Mouse (Mus musculus): ENCODE data around the gene Adgrg1. TPM values are rescaled to one million over a fixed set of nuclear protein-coding genes. Genes with fewer than 3 reads are reported as not detected.

The Adgrg1 gene
- total RNA-seq, 2 experiments from 2014 or later, result 24.1 to 43.3 TPM

- no peak for DNase-seq (ENCODE audit: low spot score in 2 of 2)
Measured at GRCm38 (mm10) chr8:94973786-94974185, 765 bp upstream of the Adgrg1 start.

GRCm38 (mm10) chr8:94976651-94977417 is 2.3 kb downstream of the Adgrg1 start:
- DNase-seq (ENCODE audit: low spot score in 2 of 2), result no peak

- no peak for DNase-seq (ENCODE audit: low spot score in 2 of 2)
Measured at GRCm38 (mm10) chr8:94978131-94978530, 3.6 kb downstream of the Adgrg1 start.

- no peak for DNase-seq (ENCODE audit: low spot score in 2 of 2)
Measured at GRCm38 (mm10) chr8:94978593-94979319, 4.2 kb downstream of the Adgrg1 start.

- no peak for DNase-seq (ENCODE audit: low spot score in 2 of 2)
Measured at GRCm38 (mm10) chr8:94980176-94980575, 5.6 kb downstream of the Adgrg1 start.

GRCm38 (mm10) chr8:94980976-94981375 is 6.4 kb downstream of the Adgrg1 start:
- no peak for DNase-seq (ENCODE audit: low spot score in 2 of 2)

DNA sequence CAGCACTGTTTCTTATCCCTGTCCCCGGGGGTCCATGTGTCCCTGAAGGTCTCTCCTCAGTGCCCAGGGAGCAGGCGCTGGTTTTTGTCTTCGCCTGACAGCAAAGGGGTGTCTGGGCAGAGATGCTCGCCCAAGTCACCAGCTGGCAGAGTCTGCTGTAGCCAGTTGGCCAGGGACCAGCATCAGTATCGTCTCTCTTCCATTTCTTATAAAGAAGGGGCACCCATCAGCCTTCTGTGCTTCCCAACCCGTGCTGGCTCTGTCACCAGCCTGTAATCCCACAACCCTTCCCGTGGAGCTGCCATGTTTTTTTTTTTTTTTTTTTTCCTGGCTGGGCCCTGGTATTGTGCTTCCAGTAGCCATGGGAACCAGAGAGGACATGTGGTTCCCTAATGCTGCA is 7.3 kb downstream of the Adgrg1 start:
- DNase-seq (ENCODE audit: low spot score in 2 of 2), result no peak

DNA sequence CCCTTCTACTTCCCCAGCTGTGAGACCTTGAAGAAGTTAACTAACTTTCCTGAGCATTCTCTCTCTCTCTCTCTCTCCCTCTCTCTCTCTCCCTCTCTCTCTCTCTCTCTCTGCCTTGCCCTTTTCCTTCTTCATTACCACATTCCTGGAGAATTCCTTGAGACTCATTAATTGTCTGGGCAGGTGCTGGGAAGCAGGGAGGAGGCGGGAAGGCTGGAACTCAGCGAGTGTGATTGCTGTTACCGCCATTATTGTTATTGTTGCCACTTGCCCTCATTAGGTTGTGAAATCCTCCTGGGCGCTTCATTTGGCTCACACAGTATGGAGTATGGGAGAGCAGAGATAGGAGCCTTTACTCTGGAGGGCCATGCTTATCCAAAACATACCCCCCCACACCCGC is 8.6 kb downstream of the Adgrg1 start:
- no peak for DNase-seq (ENCODE audit: low spot score in 2 of 2)

GRCm38 (mm10) chr8:94983881-94984516 is 9.4 kb downstream of the Adgrg1 start:
- DNase-seq (ENCODE audit: low spot score in 2 of 2), result no peak

DNA sequence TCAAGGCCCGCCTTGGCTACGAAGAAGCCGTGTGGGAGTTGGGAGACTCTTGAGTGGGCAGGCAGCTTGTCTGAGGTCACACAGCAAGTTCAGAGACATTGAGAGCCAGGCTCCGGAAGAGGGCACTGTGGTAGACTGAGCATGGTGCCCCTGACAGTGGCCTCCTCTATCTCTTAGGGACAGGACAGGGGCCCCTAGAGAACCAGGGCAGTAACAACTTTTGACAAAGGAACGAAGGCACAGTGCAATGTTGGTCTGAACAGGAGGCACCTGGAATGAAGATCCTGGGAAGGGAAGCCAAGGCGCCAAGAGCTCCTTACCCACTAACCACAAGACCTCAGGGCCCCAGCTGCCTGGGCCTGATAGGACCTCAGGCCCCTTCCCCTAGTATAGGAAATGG is 10.5 kb downstream of the Adgrg1 start:
- no peak for DNase-seq (ENCODE audit: low spot score in 2 of 2)

GRCm38 (mm10) chr8:94986676-94987075 is 12.1 kb downstream of the Adgrg1 start:
- no peak for DNase-seq (ENCODE audit: low spot score in 2 of 2)

- DNase-seq (ENCODE audit: low spot score in 2 of 2), result no peak
Measured at GRCm38 (mm10) chr8:94987553-94987952, 13.0 kb downstream of the Adgrg1 start.

DNA sequence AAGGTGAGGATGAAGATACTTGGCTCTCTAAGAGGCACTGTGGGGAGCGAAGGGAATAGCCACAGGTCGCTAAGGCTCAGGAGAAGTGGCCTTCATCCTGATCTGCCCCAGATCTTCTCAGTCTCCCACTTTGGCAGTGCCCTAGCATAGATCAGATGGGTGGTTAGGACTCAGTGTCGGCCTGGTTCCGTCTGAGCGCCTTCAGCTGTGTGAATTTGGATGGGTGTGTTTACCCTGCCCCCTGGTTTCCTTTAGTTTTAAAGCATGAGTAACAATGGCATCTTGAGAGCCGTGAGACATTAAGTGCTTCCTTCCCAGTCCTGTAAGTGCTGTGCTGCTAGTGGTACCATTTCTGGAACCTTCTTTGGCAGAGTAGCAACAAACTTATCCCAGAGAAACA is 14.1 kb downstream of the Adgrg1 start:
- DNase-seq (ENCODE audit: low spot score in 2 of 2), result no peak

- DNase-seq (ENCODE audit: low spot score in 2 of 2), result no peak
Measured at GRCm38 (mm10) chr8:94989711-94990110, 15.2 kb downstream of the Adgrg1 start.

DNA sequence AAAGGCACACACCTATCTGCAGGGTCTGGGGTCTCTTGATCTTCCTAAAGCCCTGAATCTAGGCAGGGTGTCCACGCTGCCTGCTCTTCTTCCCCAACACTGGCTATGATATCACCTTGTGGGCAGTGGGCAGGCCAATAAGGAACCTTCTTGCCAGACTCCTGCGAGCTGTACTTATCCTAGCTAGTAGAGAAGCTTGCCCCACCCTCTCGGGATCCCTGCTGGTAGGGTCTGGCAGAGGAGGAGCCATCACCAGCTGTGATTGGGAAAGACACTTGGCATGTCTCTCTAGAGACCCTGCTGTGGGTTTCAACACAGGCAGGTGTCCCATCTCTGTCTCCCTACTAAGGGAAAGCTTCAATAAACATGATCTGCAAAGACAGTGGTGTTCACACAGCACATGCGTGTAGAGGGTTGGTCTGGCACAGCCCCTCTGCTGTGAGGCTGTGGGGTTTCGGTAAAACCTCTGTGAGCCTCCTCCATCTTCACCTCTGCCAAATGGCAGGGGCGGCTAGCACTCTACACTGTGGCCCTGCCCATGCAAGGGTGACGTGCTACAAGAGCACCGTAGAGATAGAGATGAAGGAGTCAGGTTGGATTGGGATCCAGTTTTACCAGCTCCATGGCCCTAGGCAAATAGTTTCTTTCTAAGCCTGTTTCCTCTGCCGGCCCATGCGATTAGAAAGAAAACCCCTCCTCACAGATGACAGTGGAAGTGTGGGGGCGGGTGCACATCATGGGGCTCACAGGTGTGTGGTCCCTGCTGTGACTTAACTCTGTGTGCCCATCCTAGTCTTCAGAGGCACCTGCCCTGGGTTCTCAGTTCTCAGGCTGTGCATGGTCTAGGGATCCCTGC is 16.3 kb downstream of the Adgrg1 start:
- no peak for DNase-seq (ENCODE audit: low spot score in 2 of 2)

- no peak for DNase-seq (ENCODE audit: low spot score in 2 of 2)
Measured at GRCm38 (mm10) chr8:94991454-94991994, 17.0 kb downstream of the Adgrg1 start.

- DNase-seq (ENCODE audit: low spot score in 2 of 2), result no peak
Measured at GRCm38 (mm10) chr8:94992010-94992409, 17.5 kb downstream of the Adgrg1 start.

GRCm38 (mm10) chr8:94992534-94992933 is 18.0 kb downstream of the Adgrg1 start:
- DNase-seq (ENCODE audit: low spot score in 2 of 2), result peak in 1 of 2 experiments; percentile 57

- no peak for DNase-seq (ENCODE audit: low spot score in 2 of 2)
Measured at GRCm38 (mm10) chr8:94992996-94993724, 18.6 kb downstream of the Adgrg1 start.

GRCm38 (mm10) chr8:94994006-94994405 is 19.5 kb downstream of the Adgrg1 start:
- no peak for DNase-seq (ENCODE audit: low spot score in 2 of 2)

Data from adrenal gland, adult 18-20 months (tissue).